Mouse (Mus musculus): ENCODE measurements around the gene H2-D1. TPM values are rescaled to one million over a fixed set of nuclear protein-coding genes. Genes with fewer than 3 reads are reported as not detected.

The H2-D1 gene
- polyA plus RNA-seq (2012; rRNA removed), result 29.2 and 37.1 TPM in 2 replicates
- 55.6 and 57.2 TPM in 2 replicates for polyA plus RNA-seq (2014; fragmentation: Nextera tagmentation; extraction: Ambion mirVana)

- Histone ChIP-seq H3K4me1 (replicated peaks; ENCODE audit: control insufficient read depth in 2 of 2, insufficient read depth in 2 of 2, low read length in 1 of 2) (peaks cover 3 to 12% of the 10 kb centered on the region in 2 experiments), H3K9ac (replicated peaks) (peak within 1 kb of the TSS; percentile 68), H3K27ac (no peak within 1 kb of the TSS), H3K27me3 (ENCODE audit: control insufficient read depth, insufficient read depth, low read length) (no peaks in the 10 kb centered on the region), H3K4me3 (ENCODE audit: insufficient read depth in 1 of 2, low read depth in 2 of 2, low read length in 2 of 2) (peak within 1 kb of the TSS; percentile 75 to 83), H3K4me2 (ENCODE audit: low read depth) (peak within 1 kb of the TSS; percentile 99), H3K9me3 (ENCODE audit: control insufficient read depth, low read length) (no peaks in the 10 kb centered on the region), H3K36me3 (replicated peaks; ENCODE audit: control insufficient read depth, insufficient read depth, low read depth) (no peaks in the 10 kb centered on the region)
- peak; percentile 82 to 89 (median 83) for DNase-seq (ENCODE audit: low read depth in 3 of 3, low spot score in 3 of 3)
- ATAC-seq (ENCODE audit: insufficient read depth), result peak; percentile 86
- TF ChIP-seq CTCF (IDR thresholded peaks at IDR 0.05; ENCODE audit: low read depth) (no peak), EP300 (IDR thresholded peaks at IDR 0.05; ENCODE audit: low read depth) (no peak)
- WGBS (ENCODE audit: insufficient replicate concordance), result under 1% methylated on average over 73 of the region's 73 CpGs
Measured at GRCm38 (mm10) chr17:35262664-35263522, at the start of gene H2-D1. H2-D1 (plus strand) TSS chr17:35262730.

DNA sequence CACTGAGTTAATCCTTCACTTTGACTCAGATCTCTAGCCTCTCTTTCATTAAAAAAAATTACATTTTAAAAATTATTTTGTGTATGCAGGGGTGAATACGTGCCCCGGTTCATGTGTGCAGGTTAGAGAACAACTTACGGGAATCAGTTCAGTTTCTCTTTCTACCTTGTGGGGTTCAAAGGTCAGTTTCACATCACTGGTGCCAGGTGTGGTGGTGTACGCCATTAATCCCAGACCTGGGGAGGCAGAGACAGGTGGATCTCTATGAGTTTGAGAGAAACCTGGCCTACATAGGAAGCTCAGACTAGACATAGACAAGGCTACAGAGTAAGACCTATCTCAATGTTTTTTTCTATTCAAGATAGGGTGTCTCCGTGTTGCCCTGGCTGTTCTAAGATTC lies 49.5 kb upstream of the H2-D1 start:
- Histone ChIP-seq H3K4me2 (ENCODE audit: low read depth) (no peak overlapping the region), H3K4me1 (replicated peaks; ENCODE audit: control insufficient read depth in 2 of 2, insufficient read depth in 2 of 2, low read length in 1 of 2) (peaks cover 0 to 12% of the 10 kb centered on the region in 2 experiments; a peak in 2 of 4 replicates), H3K27ac (no peak overlapping the region), H3K4me3 (ENCODE audit: insufficient read depth in 1 of 2, low read depth in 2 of 2, low read length in 2 of 2) (no peak overlapping the region), H3K9me3 (ENCODE audit: control insufficient read depth, low read length) (no peaks in the 10 kb centered on the region), H3K36me3 (replicated peaks; ENCODE audit: control insufficient read depth, insufficient read depth, low read depth) (no peaks in the 10 kb centered on the region), H3K27me3 (ENCODE audit: control insufficient read depth, insufficient read depth, low read length) (no peaks in the 10 kb centered on the region), H3K9ac (replicated peaks) (no peak overlapping the region)
- DNase-seq (ENCODE audit: low read depth in 3 of 3, low spot score in 3 of 3), result no peak
- 73% methylated on average over 5 of the region's 5 CpGs for WGBS (ENCODE audit: insufficient replicate concordance)
- TF ChIP-seq EP300 (IDR thresholded peaks at IDR 0.05; ENCODE audit: low read depth) (no peak), CTCF (IDR thresholded peaks at IDR 0.05; ENCODE audit: low read depth) (no peak)
- ATAC-seq (ENCODE audit: insufficient read depth), result no peak

DNA sequence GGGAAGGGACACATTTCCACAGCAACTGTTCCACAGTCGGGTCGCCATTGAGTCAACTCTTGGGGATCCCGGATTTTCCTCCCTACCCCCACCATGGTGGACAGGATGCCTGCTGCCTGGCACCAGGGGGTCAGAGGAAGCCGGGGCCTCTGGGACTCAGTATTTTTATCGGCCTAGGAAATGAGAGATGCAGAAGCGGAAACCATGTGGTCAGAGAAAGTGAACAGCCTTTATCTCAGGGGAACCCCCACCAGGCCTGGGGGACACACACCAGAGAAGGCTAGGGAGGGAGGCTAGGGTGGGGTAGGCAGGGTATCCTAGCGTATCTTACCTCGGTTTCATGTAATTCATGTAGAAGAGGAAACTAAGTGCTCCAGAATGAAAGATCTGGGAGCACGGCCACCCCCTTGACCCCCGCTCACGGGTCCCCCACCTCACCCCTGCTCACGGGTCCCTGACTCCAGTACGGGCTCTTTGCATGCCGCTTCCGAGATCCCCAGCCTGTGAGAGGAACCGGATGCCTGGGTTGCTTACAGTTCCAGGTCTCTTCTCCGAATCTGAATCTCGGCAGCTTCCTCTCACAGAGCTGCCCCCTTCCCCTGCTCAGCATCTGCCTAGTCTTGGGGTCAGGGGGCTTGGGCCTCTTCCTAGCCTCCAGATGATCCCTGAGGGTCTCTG lies 43.9 kb upstream of the H2-D1 start:
- H3K9me3 ChIP-seq (ENCODE audit: control insufficient read depth, low read length), result no peaks in the 10 kb centered on the region
- peaks cover 0 to 9% of the 10 kb centered on the region in 2 experiments; a peak in 1 of 4 replicates for H3K4me1 ChIP-seq (replicated peaks; ENCODE audit: control insufficient read depth in 2 of 2, insufficient read depth in 2 of 2, low read length in 1 of 2)
- DNase-seq (ENCODE audit: low read depth in 3 of 3, low spot score in 3 of 3) (no peak), ATAC-seq (ENCODE audit: insufficient read depth) (peak; percentile 48; the same call in 1 of the 2 replicates)
- H3K9ac ChIP-seq (replicated peaks), result no peak overlapping the region
- no peaks in the 10 kb centered on the region; the same call in 1 of the 2 replicates for H3K36me3 ChIP-seq (replicated peaks; ENCODE audit: control insufficient read depth, insufficient read depth, low read depth)
- TF ChIP-seq EP300 (IDR thresholded peaks at IDR 0.05; ENCODE audit: low read depth) (peak; percentile 5; the same call in 1 of the 2 replicates), CTCF (IDR thresholded peaks at IDR 0.05; ENCODE audit: low read depth) (no peak)
- 11% methylated on average over 18 of the region's 18 CpGs for WGBS (ENCODE audit: insufficient replicate concordance)
- H3K27me3 ChIP-seq (ENCODE audit: control insufficient read depth, insufficient read depth, low read length), result no peaks in the 10 kb centered on the region
- H3K4me2 ChIP-seq (ENCODE audit: low read depth), result no peak overlapping the region
- no peak overlapping the region for H3K4me3 ChIP-seq (ENCODE audit: insufficient read depth in 1 of 2, low read depth in 2 of 2, low read length in 2 of 2)
- H3K27ac ChIP-seq, result no peak overlapping the region

DNA sequence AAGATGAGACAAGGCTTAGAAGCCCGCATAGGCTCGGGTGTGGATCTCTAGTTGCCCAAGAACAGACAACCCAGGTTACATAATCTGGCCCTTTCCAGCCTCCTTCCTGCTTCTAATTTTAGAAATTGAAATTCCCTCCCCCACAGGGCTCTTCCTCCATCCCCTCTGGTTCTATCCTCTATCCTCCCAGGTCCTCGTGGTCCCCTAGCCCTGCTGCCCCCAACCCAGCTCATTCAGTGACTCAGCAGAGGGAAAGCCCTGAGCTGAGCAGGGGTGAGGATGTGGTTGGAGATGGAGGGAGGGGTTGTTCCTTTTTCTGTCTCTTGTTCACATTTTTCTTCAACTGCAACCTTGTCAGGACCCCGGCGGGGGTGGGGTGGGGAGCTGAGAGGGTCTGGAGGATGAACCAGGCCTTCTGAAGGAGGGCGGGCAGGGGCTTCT lies 42.9 kb upstream of the H2-D1 start:
- Histone ChIP-seq H3K27me3 (ENCODE audit: control insufficient read depth, insufficient read depth, low read length) (no peaks in the 10 kb centered on the region), H3K9me3 (ENCODE audit: control insufficient read depth, low read length) (no peaks in the 10 kb centered on the region), H3K36me3 (replicated peaks; ENCODE audit: control insufficient read depth, insufficient read depth, low read depth) (no peaks in the 10 kb centered on the region; the same call in 1 of the 2 replicates), H3K4me3 (ENCODE audit: insufficient read depth in 1 of 2, low read depth in 2 of 2, low read length in 2 of 2) (no peak overlapping the region), H3K4me1 (replicated peaks; ENCODE audit: control insufficient read depth in 2 of 2, insufficient read depth in 2 of 2, low read length in 1 of 2) (peaks cover 0 to 9% of the 10 kb centered on the region in 2 experiments; a peak in 1 of 4 replicates), H3K27ac (no peak overlapping the region), H3K9ac (replicated peaks) (no peak overlapping the region), H3K4me2 (ENCODE audit: low read depth) (no peak overlapping the region)
- no peak for DNase-seq (ENCODE audit: low read depth in 3 of 3, low spot score in 3 of 3)
- 16% methylated on average over 6 of the region's 6 CpGs for WGBS (ENCODE audit: insufficient replicate concordance)
- TF ChIP-seq CTCF (IDR thresholded peaks at IDR 0.05; ENCODE audit: low read depth) (no peak), EP300 (IDR thresholded peaks at IDR 0.05; ENCODE audit: low read depth) (no peak)
- ATAC-seq (ENCODE audit: insufficient read depth), result no peak
